Mouse (Mus musculus) effector memory CD4-positive, alpha-beta T cell, adult 5 months (primary cell): ENCODE results near the gene 4930507D05Rik. TPM values are rescaled to one million over a fixed set of nuclear protein-coding genes. Genes with fewer than 3 reads are reported as not detected.

Experiments
- polyA plus RNA-seq: library from polyadenylated mRNA; unstranded; fragments of 100-300 nt; shearing (Covaris generic); gene quantifications from one replicate; pipeline ENCODE4 v1.2.1, GENCODE M21; 2017

Gene 4930507D05Rik
- polyA plus RNA-seq, result 0.35 TPM

GRCm38 (mm10) chr10:62449364-62450279 is at the start of gene 4930507D05Rik, which contains the start of gene Supv3l1:
Gene 4930507D05Rik (plus strand): TSS chr10:62449489.
Gene Supv3l1 (minus strand): TSS chr10:62449738.

GRCm38 (mm10) chr10:62422255-62422654 is 27.0 kb upstream of the 4930507D05Rik start, which contains the start of gene Hkdc1:
Gene Hkdc1 (minus strand): TSS chr10:62422491.

DNA sequence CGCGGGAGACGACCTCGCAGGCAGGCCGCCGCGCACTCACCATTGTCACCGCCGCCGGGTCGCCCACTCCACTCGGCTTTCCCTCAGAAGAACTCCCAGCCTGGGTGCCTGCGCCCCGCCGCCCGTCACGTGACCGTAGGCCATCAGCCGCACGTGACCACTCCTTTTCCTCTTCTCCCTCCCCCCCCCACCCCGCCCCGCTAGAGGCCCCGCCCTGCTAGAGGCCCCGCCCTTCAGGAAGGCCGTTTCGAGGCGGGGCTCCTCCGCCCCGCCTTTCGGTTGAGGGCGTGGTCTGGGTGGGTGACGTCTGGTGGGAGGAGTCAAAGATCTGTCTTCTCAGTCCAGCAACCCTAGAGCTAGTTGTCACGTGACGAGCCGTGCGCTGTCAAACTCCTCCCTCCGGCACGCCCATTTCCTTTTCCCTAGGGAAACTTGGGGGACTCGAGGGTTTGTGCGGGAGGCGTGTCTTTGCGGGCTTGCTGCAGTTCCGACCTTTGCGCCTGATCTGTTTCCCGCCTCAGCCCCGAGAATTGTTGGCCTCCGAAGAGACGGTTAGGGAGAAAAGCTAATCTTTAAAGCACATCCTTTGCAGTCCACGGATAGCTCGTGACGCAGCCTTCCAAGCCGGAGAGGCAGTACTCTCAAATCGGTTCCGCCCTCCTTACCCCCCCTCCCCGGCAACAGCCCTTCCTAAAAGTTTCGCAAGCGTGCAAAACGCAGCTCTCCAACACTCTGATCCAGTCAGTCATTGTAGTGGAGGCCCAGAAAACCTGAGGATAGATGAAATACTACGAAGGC is 37.5 kb downstream of the 4930507D05Rik start, which contains the start of gene Vps26a:
Gene Vps26a, minus strand, starts transcription at position 188 of the 798 bp plus-strand sequence.

Other genes starting within 250 kb of the 4930507D05Rik start
- gene Tspan15, start 218.2 kb upstream of the 4930507D05Rik start, polyA plus RNA-seq, result 0.10 TPM
- gene Tacr2, start 197.1 kb upstream of the 4930507D05Rik start, polyA plus RNA-seq, result not detected
- 81.8 TPM for gene Hk1, start 69.6 kb upstream of the 4930507D05Rik start, polyA plus RNA-seq
- gene Hkdc1, start 27.0 kb upstream of the 4930507D05Rik start, polyA plus RNA-seq, result not detected
- 22.1 TPM for gene Supv3l1, start 249 bp downstream of the 4930507D05Rik start, polyA plus RNA-seq
- gene Vps26a, start 37.3 kb downstream of the 4930507D05Rik start, polyA plus RNA-seq, result 42.3 TPM
- gene Srgn, start 78.0 kb downstream of the 4930507D05Rik start, polyA plus RNA-seq, result 2,357 TPM
- gene Kif1bp, start 129.0 kb downstream of the 4930507D05Rik start, polyA plus RNA-seq, result 25.2 TPM
- 54.4 TPM for gene Ddx21, start 152.8 kb downstream of the 4930507D05Rik start, polyA plus RNA-seq
- gene Ddx50, start 201.7 kb downstream of the 4930507D05Rik start, polyA plus RNA-seq, result 167 TPM